Mouse (Mus musculus) c-Kit-negative CD71-positive TER-119-positive erythroid progenitor cells, embryonic 14.5 days (primary cell): ENCODE measurements around the gene Aip.
A peak's percentile ranks its signal among the peaks of the same experiment; 100 is the strongest.

Source experiments
- DNase-seq: peaks from one replicate; pipeline ENCODE4 v3.0.0-alpha.2; 2013; ENCODE audit warnings: low read depth, low spot score

Aip gene

DNA sequence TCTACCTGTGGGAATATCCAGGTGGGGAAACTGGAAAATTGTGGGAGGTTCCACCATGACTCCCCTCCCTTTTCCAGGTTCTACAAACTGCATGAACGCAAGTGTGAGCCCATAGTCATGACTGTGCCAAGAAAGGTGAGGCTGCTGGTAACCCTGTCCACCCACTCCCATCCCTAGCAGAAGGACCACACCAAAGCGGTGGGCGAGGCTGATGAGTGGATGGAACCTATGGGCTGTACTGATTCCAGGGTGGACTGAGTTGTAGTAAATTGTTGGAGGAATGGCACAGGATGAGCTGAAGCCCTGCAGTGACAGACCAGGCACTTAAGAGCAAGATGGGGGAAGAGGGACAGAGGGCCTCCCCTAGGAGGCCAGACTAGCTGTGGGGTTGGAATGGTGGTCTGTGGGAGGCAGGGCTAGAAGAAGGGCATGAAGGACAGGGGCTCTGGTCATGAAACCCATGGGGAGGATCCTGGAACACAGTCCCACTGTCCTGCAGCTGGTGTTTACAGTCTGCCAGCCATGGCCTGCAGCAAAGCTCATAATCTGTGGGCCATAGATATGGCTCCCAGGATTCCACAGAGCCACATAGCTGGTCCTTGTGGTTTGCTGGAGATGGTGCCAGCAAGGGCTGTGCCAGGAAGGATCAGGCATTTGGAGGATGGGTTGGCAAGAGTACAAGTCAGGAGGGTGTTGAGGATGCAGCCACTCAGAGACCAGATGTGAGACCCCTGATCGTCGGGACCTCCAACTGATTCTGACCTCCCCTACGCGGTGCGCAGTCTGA is 27.0 kb upstream of the Aip start:
- no peak for DNase-seq

DNA sequence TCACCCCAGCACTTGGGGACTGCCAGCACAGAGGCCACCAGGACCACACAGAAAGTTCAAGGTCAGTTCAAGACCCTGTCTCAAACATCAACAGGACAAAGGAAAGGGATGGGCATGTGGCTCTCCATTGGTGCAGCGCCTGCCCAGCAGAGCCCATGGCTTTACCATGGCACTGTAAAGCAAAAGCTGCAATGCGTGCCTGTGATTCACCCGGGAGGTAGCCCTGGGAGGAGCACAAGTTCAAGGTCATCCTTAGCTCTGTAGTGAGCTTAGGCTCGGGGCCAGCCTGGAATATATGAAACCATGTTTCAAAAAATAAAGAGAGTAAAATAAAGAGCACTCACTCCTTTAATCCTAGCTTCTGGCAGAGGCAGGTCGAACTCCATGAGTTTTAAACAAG is 26.2 kb upstream of the Aip start:
- DNase-seq = no peak

DNA sequence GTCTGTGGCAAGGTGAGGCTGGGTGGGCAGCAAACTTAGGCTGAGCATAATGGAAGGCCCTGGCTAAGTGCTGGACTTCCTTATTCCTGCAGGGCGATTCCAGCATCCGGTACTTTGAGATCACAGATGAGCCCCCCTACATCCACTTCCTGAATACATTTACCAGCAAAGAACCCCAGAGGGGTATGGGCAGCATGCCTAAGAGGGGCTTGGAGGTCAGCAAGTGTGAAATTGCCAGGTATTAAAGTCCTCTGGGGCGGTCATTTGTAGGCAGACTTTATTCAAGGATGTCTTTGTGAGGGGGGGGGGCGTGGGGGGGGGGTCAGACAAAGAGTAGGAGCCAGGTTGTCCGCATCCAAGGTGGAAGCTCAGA is 25.8 kb upstream of the Aip start:
- no peak for DNase-seq

DNA sequence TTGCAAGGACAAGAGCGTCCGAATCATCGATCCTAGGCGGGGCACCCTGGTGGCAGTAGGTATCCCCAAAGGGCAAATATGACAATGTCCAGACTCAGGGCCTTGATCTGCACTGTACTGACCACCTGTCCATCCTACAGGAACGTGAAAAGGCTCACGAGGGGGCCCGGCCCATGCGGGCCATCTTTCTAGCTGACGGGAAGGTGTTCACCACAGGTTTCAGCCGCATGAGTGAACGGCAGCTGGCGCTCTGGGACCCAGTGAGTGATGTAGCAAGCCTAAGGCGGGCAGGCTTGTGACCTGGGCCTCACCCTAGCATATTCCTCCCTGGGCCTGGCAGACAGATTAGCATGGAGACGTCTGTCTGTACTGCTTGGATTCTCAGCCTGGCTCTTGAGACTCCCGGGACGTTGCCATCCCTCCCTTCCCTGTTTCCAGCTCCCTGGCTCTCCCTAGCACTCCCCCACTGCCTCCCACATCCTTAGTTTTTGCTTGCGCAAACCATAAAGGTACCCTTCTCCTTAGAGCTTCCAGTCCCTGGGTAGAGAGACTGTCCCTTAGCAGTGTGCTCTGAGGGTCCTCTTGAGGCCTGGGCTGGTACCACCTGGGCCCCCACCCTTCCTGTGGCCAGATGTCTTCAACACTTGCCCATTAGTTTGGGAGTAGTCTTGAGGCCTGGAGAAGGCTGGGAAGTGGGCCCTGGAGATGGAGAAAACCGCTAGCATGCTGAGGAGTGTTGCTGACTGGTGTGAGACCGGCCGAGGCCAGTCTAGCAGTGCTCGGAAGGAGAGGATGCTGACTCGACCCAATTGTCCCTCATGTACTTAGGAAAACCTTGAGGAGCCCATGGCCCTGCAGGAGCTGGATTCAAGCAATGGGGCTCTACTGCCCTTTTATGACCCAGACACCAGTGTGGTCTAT is 25.2 kb upstream of the Aip start:
- DNase-seq = no peak

DNA sequence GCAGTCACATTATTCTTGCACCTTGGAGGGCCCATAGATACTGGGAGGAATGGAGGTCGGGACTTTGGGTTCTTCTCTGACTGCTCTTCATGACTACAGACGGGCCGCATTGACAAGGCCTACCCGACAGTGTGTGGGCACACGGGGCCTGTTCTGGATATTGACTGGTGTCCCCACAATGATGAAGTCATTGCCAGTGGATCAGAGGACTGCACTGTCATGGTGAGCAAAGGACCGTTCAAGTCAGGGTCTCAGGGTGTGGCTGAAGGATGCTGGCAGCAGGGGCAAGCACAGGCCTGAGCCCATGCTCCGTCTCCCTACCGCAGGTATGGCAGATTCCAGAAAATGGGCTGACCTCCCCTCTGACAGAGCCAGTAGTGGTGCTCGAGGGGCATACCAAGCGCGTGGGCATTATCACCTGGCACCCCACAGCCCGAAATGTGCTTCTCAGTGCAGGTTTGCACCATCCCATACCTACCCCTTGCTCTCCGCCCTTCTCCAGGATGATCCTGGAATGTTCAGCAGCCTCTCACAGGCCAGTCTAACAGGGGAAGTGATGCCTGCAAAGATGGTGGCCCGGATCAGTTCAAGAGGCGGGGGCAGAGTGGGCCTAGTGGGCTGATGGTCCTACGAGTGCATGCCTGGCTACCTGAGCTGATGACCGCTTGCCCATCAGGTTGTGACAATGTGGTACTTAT is 24.3 kb upstream of the Aip start:
- no peak for DNase-seq

DNA sequence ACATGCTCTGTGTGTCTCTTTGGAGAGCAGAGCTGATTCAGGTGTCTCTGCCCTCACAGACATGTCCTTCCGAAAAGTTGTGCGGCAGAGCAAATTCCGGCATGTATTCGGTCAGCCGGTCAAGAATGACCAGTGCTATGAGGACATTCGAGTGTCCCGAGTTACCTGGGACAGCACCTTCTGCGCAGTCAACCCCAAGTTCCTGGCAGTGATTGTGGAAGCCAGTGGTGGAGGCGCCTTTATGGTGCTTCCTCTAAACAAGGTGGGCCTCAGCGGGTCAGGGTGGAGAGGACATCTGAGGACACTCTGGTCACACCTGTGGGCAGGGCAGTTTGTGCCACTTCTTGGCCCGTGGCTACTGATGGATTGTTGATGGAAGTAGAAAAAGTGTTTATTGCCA is 23.6 kb upstream of the Aip start:
- DNase-seq = no peak

DNA sequence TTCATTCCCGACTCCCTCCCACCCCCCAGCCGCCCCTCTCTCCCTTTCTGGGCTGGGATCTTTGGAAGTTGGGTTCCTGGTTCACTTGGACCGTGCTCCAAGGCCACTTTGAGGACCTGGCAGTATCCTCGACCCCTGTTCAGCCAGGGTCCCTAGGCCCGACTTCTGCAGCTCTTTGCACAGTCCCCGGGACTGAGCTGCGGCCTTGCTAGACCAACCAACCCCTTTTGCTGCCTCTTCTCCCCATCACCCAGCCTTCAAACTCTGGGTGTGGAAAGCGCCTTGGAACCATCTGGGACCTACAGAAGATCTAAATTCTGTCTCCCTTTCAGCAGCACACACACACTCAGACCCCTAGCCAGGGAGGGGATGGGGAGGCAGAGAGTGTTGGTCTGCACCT is 23.2 kb upstream of the Aip start:
- DNase-seq = no peak

DNA sequence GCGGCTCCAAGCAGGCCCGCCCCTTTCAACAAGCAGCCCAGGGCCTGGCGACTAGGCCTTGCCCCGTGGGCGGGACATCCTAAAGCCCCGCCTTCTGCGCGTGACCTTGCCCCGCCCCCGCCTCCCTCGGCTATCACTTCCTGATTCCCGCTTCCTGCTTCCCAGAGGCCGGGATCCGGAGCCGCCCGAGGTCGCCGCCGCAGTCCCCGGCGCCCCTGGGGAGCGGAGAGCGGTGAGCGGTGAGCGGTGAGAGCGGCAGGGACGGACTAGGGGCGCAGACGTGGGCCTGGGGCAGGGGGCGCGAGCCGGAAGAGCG is 22.8 kb upstream of the Aip start, which contains the start of gene Coro1b:
Gene Coro1b (plus strand): TSS at position 129 of the 316 bp plus-strand sequence.
- DNase-seq = peak; percentile 79

DNA sequence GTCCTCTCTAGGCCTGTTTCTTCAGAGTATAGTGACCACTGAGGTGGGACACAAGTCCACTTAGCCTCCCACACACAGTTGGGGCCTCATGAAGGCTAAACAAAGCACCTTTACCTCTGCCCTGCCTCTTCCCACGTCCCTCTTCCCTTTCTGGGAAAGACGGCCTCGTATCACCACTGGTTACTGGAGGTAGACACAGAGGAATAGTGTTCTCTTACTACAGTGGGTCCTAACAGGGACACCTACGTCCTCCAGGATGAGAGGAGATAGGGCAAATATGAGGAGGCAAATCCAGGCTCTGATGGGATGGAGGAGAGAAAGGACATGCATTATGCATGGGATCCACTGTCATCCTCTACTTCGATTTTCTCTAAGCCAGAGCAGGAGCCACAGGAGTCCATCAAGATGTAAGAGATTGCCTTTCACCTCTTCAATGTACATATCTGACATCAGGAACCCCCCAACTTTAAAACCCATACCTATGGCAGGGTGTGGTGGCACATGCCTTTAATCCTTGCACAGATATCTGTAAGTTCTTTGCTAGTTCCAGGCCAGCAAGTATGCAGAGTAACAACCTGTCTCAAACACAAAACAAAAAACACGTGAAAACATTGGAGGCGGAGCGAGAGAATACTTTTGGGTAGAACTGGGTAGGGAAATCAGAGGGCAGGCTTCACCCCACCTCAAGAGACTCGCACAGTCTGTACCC is 22.3 kb upstream of the Aip start:
- DNase-seq = no peak

DNA sequence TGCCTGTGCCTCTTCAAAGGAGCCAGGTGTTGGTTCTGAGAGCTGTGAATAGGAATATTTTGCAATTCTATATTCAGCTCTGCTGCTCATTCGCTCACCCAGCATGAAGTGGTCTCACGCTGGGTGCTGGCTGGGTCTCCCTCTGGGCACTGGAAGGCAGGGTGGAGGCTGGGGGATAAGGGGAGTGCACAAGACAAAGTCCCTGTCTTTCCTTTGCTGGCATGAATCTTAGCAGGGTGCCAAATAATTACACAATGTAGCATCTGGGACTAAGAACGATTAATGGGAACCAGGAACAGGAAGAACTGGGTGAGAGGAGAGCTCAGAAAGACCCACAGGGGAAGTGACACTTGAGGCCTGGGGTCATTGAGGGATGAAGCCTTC is 21.4 kb upstream of the Aip start:
- DNase-seq = no peak

DNA sequence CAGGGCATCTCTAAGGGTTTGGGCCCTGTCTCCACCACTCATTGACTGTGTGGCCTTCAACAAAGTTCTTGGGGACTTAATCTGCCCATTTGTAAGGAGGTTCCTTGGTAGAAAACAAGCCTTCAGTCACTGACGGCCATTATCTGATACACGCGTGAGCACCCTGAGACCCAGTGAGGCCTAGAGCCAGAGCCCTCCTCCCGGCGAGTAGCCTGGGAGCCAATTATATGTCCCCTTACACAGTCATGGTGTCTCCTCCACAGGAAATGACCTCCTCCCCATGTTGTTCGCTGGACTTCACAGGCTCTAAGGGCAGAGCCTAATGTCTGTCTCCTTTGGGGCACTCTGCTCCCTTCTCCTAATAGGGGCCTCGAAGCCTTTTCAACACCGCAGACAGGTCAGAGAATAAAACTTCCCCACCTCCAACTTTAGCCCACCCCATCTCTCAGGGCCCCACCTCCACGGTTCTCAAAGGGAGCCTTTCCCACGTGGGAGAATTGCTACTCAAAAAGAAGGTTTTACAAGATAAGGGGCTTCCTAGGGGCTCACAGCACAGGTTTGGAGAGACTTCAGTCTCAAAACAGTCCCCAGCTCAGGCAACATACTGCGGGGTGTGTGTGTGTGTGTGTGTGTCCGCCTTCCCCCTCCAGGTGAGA is 20.8 kb upstream of the Aip start:
- DNase-seq = no peak

DNA sequence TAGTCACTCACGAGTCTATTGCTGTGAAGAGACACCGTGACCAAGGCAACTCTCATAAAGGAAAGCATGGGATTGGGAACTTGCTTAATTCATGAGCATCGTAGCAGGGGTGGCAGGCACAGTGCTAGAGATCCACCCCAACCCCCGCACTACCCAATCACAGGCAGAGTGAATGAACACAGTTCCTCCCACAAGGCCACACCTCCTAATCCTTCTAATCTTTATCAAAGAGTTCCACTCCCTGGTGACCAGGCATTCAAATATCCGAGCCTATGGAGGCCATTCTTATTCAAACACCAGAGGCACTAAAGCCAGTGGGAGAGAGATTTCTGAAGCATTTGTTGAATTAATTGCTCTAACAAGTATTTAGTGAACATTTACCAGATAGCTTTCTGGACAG is 20.3 kb upstream of the Aip start:
- no peak for DNase-seq

DNA sequence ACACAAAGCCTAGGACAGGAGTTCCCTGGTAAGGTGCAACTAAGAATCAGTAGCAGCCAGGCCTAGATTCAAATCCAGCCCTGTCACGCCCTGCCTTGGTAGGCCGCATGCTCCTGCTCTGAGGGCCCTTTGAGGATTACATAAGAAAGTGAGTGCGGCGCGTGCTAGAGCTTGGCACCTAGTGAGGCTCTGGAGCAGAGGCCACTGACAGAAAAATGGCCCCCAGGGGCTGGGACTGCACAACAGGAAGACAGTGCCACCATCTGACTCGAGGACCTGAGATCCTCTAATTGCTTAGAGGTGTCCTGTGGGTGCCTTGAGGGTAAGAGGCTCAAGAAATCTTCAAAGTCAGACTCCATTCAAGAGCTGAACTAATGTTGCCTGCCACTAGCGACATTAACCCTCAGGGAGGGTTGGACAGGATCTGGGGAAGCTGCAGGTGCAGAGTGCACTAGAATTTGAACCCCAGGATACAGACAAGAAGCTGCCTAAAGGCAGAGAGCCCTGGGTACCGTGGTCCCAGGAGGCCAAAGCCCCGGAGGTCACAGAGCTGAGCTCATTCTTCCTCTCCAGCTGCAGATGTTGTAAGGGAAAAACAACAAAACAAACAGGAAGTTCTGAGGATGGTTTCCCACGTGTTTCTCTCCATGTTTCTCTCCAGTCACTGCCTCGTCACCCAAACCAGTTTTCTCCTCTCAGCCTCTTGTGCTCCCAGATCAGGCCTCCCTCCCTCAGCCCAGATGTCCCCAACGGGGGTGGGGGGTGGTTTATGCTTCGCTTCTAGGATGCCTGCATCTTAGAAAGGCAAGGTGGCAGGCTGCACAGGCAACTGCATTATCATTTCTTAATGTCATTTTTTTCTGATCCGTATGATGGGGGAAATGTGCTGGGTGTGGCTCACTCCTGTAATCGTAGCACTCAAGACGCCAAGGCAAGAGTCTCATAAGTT is 19.2 kb upstream of the Aip start:
- DNase-seq = no peak

DNA sequence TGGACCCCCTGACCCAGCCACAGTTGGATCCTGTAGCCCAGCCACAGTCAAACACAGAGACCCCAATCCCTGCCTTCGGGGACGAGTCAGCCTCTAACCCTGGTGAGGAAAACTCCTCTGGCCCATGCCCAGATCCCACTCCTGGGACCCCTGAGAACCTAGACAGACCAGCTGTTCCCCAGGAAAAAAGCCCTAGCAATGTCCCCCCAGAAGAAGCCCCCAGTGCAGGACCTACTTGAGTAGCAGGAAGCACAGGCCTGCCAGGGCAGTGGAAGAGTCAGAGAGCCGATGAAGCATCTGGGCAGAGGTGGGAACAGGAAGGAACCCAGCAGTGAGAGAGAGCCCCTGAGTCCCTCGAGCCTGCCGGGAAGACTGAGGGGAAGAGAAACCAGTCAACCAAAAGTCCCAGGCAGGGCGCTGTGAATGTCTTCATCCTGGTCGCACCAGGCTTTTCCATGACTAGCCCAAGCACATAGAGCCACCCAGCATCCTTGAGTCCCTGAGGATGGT is 18.2 kb upstream of the Aip start, which contains the start of gene Cabp4:
Gene Cabp4 (minus strand): TSS at position 275 of the 510 bp plus-strand sequence.
- no peak for DNase-seq

DNA sequence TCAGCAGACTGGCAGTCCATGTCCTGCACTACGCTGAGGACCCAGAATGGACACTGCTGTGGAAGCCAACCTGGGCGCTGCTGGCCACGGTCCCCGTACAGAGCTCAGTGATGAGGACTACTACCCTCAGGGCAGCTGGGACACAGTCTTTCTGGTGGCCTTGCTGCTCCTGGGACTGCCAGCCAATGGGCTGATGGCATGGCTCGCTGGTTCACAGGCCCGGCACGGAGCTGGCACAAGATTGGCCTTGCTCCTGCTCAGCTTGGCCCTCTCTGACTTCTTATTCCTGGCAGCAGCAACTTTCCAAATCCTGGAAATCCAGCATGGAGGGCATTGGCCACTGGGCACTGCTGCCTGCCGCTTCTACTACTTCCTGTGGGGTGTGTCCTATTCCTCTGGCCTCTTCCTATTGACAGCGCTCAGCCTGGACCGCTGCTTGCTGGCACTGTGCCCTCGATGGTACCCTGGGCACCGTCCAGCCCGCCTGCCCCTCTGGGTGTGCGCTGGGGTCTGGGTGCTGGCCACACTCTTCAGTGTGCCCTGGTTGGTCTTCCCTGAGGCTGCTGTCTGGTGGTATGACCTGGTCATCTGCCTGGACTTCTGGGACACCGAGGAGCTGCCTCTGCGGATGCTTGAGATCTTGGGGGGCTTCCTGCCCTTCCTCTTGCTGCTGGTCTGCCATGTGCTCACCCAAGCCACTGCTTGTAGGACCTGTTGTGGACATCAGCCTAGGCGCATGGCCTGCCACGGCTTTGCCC is 16.9 kb upstream of the Aip start:
- DNase-seq = no peak

DNA sequence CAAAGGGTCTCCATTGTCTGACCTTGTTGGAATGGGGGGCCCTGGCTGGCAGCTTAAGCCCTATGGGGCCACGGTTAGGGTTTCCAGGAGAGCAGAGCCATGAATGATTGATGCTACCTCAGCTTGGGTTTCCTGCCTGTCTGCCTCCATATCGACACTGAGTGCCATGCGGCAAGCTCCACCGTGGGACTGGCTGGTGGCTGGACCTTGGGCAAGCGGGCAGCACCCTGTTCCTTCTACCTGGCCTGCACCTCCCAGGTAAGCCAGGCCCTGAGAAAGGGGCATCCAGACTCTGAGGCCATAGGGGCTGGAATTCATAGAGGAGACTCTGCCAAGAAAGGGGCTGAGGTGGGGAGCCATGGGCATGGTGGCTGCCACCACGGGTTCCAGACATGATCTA is 14.5 kb upstream of the Aip start:
- no peak for DNase-seq

DNA sequence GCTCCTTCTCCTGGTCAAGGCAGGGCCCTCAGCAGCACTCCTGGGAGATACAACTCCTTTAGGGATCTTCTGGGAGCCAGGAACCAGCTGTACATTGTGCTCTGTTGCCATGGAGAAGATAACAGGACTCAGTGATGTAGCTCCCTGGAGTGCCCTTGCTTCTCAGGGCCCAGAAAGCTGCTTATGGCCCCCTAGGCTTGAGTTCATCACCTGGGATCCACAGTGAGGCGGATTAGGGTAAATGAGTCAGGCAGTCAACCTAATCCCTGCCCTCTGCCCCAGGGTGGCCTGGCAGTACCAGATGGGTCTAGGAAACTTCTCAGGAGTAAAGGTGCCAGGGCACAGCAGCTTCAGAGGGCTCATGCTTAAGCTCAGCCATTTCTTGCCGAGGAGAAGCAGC is 13.8 kb upstream of the Aip start, which contains the start of gene Gpr152:
Gene Gpr152 (plus strand): TSS at position 342 of the 400 bp plus-strand sequence.
- no peak for DNase-seq

DNA sequence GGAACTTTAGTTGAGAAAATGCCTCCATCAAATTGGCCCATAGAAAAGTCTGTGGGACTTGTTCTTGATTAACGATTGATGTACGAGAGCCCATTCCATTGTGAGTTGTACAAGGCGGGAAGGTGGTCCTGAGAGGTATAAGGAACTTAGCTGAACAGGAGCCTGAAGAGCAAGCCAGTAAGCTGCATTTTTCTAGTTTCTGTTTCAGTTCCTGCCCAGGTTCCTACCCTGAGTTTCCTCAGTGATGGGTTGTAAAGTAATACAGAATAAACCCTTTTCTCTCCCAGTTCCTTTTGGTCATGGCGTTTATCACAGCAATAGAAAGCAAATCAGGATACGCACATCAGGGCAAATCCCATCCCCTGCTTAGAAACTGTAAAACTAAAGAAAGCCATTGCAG is 12.3 kb upstream of the Aip start:
- no peak for DNase-seq

DNA sequence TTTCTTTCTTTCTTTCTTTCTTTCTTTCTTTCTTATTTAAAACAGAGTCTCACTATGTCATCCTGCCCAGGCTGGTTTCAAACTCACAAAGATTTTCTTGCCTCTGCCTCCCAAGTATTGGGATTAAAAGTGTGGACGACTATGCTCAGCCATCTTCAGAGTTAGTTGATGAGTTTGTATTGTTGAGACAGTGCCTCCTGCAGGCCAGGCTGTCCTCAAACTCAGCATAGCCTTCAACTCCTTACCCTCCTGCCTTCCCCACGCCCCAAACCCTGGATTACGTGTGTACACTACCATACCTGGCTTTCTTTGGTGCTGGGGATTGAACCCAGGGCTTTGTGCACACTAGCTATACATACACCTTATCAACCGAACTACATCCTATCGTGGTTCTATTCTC is 10.8 kb upstream of the Aip start:
- DNase-seq = no peak
